Mouse (Mus musculus): ENCODE data around the gene Kcnh1. TPM values are rescaled to one million over a fixed set of nuclear protein-coding genes. Genes with fewer than 3 reads are reported as not detected.
A peak's percentile ranks its signal among the peaks of the same experiment; 100 is the strongest.

Kcnh1 gene
- polyA plus RNA-seq, 1 experiment from 2014 or later = 0.56 TPM

- peaks cover 6% of the 10 kb centered on the region; the same call in 1 of the 2 replicates for H3K4me1 ChIP-seq (ENCODE audit: control insufficient read depth, insufficient read depth, low read length)
- no peaks in the 10 kb centered on the region for H3K36me3 ChIP-seq (ENCODE audit: control insufficient read depth, insufficient read depth, low read length)
- no peak overlapping the region for H3K9ac ChIP-seq (ENCODE audit: low read length)
- no peak overlapping the region for H3K27ac ChIP-seq (ENCODE audit: low read depth, low read length)
- no peaks in the 10 kb centered on the region for H3K9me3 ChIP-seq (ENCODE audit: control insufficient read depth, low read length)
- DNase-seq (ENCODE audit: low spot score, missing footprints) (no peak), ATAC-seq (ENCODE audit: low FRiP score) (no peak)
- no peaks in the 10 kb centered on the region for H3K27me3 ChIP-seq (ENCODE audit: control insufficient read depth, insufficient read depth, low read length)
- no peak overlapping the region for H3K4me3 ChIP-seq (ENCODE audit: low read depth, low read length)
- H3K4me2 ChIP-seq = no peak overlapping the region
- 87% methylated on average over 2 of the region's 2 CpGs for WGBS
Measured at GRCm38 (mm10) chr1:192542093-192542492, 351.5 kb downstream of the Kcnh1 start.

- H3K36me3 ChIP-seq (ENCODE audit: control insufficient read depth, insufficient read depth, low read length) = no peaks in the 10 kb centered on the region
- ATAC-seq (ENCODE audit: low FRiP score) (no peak), DNase-seq (ENCODE audit: low spot score, missing footprints) (no peak)
- no peak overlapping the region for H3K9ac ChIP-seq (ENCODE audit: low read length)
- no peak overlapping the region for H3K4me2 ChIP-seq
- no peaks in the 10 kb centered on the region for H3K27me3 ChIP-seq (ENCODE audit: control insufficient read depth, insufficient read depth, low read length)
- peak overlapping the region; percentile 20; the same call in 1 of the 2 replicates for H3K27ac ChIP-seq (ENCODE audit: low read depth, low read length)
- peaks cover 6% of the 10 kb centered on the region; the same call in 1 of the 2 replicates for H3K4me1 ChIP-seq (ENCODE audit: control insufficient read depth, insufficient read depth, low read length)
- WGBS = 88% methylated on average over 4 of the region's 4 CpGs
- H3K9me3 ChIP-seq (ENCODE audit: control insufficient read depth, low read length) = no peaks in the 10 kb centered on the region
- no peak overlapping the region for H3K4me3 ChIP-seq (ENCODE audit: low read depth, low read length)
Measured at GRCm38 (mm10) chr1:192543686-192544085, 353.1 kb downstream of the Kcnh1 start.

GRCm38 (mm10) chr1:192544091-192544490 is 353.5 kb downstream of the Kcnh1 start:
- 78% methylated on average over 9 of the region's 9 CpGs for WGBS
- ATAC-seq (ENCODE audit: low FRiP score) = no peak
- DNase-seq (ENCODE audit: low spot score, missing footprints) = no peak

GRCm38 (mm10) chr1:192544901-192545300 is 354.3 kb downstream of the Kcnh1 start:
- Histone ChIP-seq H3K4me3 (ENCODE audit: low read depth, low read length) (no peak overlapping the region), H3K4me2 (no peak overlapping the region), H3K9me3 (ENCODE audit: control insufficient read depth, low read length) (no peaks in the 10 kb centered on the region), H3K9ac (ENCODE audit: low read length) (no peak overlapping the region), H3K4me1 (ENCODE audit: control insufficient read depth, insufficient read depth, low read length) (peaks cover 6% of the 10 kb centered on the region; the same call in 1 of the 2 replicates), H3K36me3 (ENCODE audit: control insufficient read depth, insufficient read depth, low read length) (no peaks in the 10 kb centered on the region), H3K27ac (ENCODE audit: low read depth, low read length) (no peak overlapping the region), H3K27me3 (ENCODE audit: control insufficient read depth, insufficient read depth, low read length) (no peaks in the 10 kb centered on the region)
- WGBS = 51% methylated on average over 7 of the region's 7 CpGs
- ATAC-seq (ENCODE audit: low FRiP score) (no peak), DNase-seq (ENCODE audit: low spot score, missing footprints) (no peak)

More at GRCm38 (mm10) chr1:192544091-192544490, 353.5 kb downstream of the Kcnh1 start:
- no peaks in the 10 kb centered on the region for H3K9me3 ChIP-seq (ENCODE audit: control insufficient read depth, low read length)
- H3K9ac ChIP-seq (ENCODE audit: low read length) = no peak overlapping the region
- peaks cover 6% of the 10 kb centered on the region; the same call in 1 of the 2 replicates for H3K4me1 ChIP-seq (ENCODE audit: control insufficient read depth, insufficient read depth, low read length)
- no peaks in the 10 kb centered on the region for H3K36me3 ChIP-seq (ENCODE audit: control insufficient read depth, insufficient read depth, low read length)
- H3K27me3 ChIP-seq (ENCODE audit: control insufficient read depth, insufficient read depth, low read length) = no peaks in the 10 kb centered on the region
- no peak overlapping the region for H3K4me3 ChIP-seq (ENCODE audit: low read depth, low read length)
- no peak overlapping the region for H3K27ac ChIP-seq (ENCODE audit: low read depth, low read length)
- H3K4me2 ChIP-seq = no peak overlapping the region

- WGBS = 35% methylated on average over 1 of the region's 1 CpGs
- no peak overlapping the region for H3K9ac ChIP-seq (ENCODE audit: low read length)
- no peak for DNase-seq (ENCODE audit: low spot score, missing footprints)
- no peak overlapping the region for H3K4me3 ChIP-seq (ENCODE audit: low read depth, low read length)
- no peaks in the 10 kb centered on the region for H3K27me3 ChIP-seq (ENCODE audit: control insufficient read depth, insufficient read depth, low read length)
- no peak for ATAC-seq (ENCODE audit: low FRiP score)
- no peaks in the 10 kb centered on the region for H3K36me3 ChIP-seq (ENCODE audit: control insufficient read depth, insufficient read depth, low read length)
- H3K4me1 ChIP-seq (ENCODE audit: control insufficient read depth, insufficient read depth, low read length) = peaks cover 6% of the 10 kb centered on the region; the same call in 1 of the 2 replicates
- no peak overlapping the region for H3K27ac ChIP-seq (ENCODE audit: low read depth, low read length)
- no peak overlapping the region for H3K4me2 ChIP-seq
- H3K9me3 ChIP-seq (ENCODE audit: control insufficient read depth, low read length) = no peaks in the 10 kb centered on the region
Measured at GRCm38 (mm10) chr1:192546843-192547242, 356.3 kb downstream of the Kcnh1 start.

GRCm38 (mm10) chr1:192550561-192550960 is 360.0 kb downstream of the Kcnh1 start:
- H3K4me3 ChIP-seq (ENCODE audit: low read depth, low read length) = no peak overlapping the region
- DNase-seq (ENCODE audit: low spot score, missing footprints) = no peak
- no peak overlapping the region for H3K27ac ChIP-seq (ENCODE audit: low read depth, low read length)
- H3K9me3 ChIP-seq (ENCODE audit: control insufficient read depth, low read length) = no peaks in the 10 kb centered on the region
- no peak overlapping the region for H3K9ac ChIP-seq (ENCODE audit: low read length)
- no peaks in the 10 kb centered on the region for H3K36me3 ChIP-seq (ENCODE audit: control insufficient read depth, insufficient read depth, low read length)
- no peaks in the 10 kb centered on the region for H3K4me1 ChIP-seq (ENCODE audit: control insufficient read depth, insufficient read depth, low read length)
- no peak overlapping the region for H3K4me2 ChIP-seq
- no peaks in the 10 kb centered on the region for H3K27me3 ChIP-seq (ENCODE audit: control insufficient read depth, insufficient read depth, low read length)
- ATAC-seq (ENCODE audit: low FRiP score) = no peak
- 81% methylated on average over 3 of the region's 3 CpGs for WGBS

GRCm38 (mm10) chr1:192555516-192555915 is 364.9 kb downstream of the Kcnh1 start:
- DNase-seq (ENCODE audit: low spot score, missing footprints) (no peak), ATAC-seq (ENCODE audit: low FRiP score) (no peak)
- WGBS = 69% methylated on average over 4 of the region's 4 CpGs
- Histone ChIP-seq H3K27ac (ENCODE audit: low read depth, low read length) (no peak overlapping the region), H3K9ac (ENCODE audit: low read length) (no peak overlapping the region), H3K9me3 (ENCODE audit: control insufficient read depth, low read length) (no peaks in the 10 kb centered on the region), H3K4me3 (ENCODE audit: low read depth, low read length) (no peak overlapping the region), H3K4me2 (no peak overlapping the region), H3K4me1 (ENCODE audit: control insufficient read depth, insufficient read depth, low read length) (no peaks in the 10 kb centered on the region), H3K36me3 (ENCODE audit: control insufficient read depth, insufficient read depth, low read length) (no peaks in the 10 kb centered on the region), H3K27me3 (ENCODE audit: control insufficient read depth, insufficient read depth, low read length) (no peaks in the 10 kb centered on the region)

- H3K4me3 ChIP-seq (ENCODE audit: low read depth, low read length) = no peak overlapping the region
- 63% methylated on average over 5 of the region's 5 CpGs for WGBS
- H3K36me3 ChIP-seq (ENCODE audit: control insufficient read depth, insufficient read depth, low read length) = no peaks in the 10 kb centered on the region
- ATAC-seq (ENCODE audit: low FRiP score) = peak; percentile 81
- H3K9ac ChIP-seq (ENCODE audit: low read length) = no peak overlapping the region
- no peaks in the 10 kb centered on the region for H3K4me1 ChIP-seq (ENCODE audit: control insufficient read depth, insufficient read depth, low read length)
- H3K9me3 ChIP-seq (ENCODE audit: control insufficient read depth, low read length) = no peaks in the 10 kb centered on the region
- no peak overlapping the region for H3K4me2 ChIP-seq
- no peak for DNase-seq (ENCODE audit: low spot score, missing footprints)
- H3K27ac ChIP-seq (ENCODE audit: low read depth, low read length) = no peak overlapping the region
- H3K27me3 ChIP-seq (ENCODE audit: control insufficient read depth, insufficient read depth, low read length) = no peaks in the 10 kb centered on the region
Measured at GRCm38 (mm10) chr1:192557978-192558594, 367.5 kb downstream of the Kcnh1 start.

- H3K4me2 ChIP-seq = no peak overlapping the region
- no peaks in the 10 kb centered on the region for H3K9me3 ChIP-seq (ENCODE audit: control insufficient read depth, low read length)
- 74% methylated on average over 1 of the region's 1 CpGs for WGBS
- DNase-seq (ENCODE audit: low spot score, missing footprints) (no peak), ATAC-seq (ENCODE audit: low FRiP score) (no peak)
- H3K4me3 ChIP-seq (ENCODE audit: low read depth, low read length) = no peak overlapping the region
- H3K27me3 ChIP-seq (ENCODE audit: control insufficient read depth, insufficient read depth, low read length) = no peaks in the 10 kb centered on the region
- no peak overlapping the region for H3K27ac ChIP-seq (ENCODE audit: low read depth, low read length)
- no peaks in the 10 kb centered on the region for H3K4me1 ChIP-seq (ENCODE audit: control insufficient read depth, insufficient read depth, low read length)
- H3K36me3 ChIP-seq (ENCODE audit: control insufficient read depth, insufficient read depth, low read length) = no peaks in the 10 kb centered on the region
- H3K9ac ChIP-seq (ENCODE audit: low read length) = no peak overlapping the region
Measured at GRCm38 (mm10) chr1:192559341-192559740, 368.8 kb downstream of the Kcnh1 start.

Measured in midbrain, embryonic 11.5 days (tissue).